Mouse (Mus musculus) spleen, postnatal 36 days (tissue): Measurements from ENCODE around the gene Adcy1.

Source experiments
- DNase-seq, 2 experiments: peaks; one replicate each; pipeline ENCODE4 v3.0.0; 2022; ENCODE audit warnings: low spot score in 2 of 2, mixed read lengths in 1 of 2

Gene Adcy1

DNA sequence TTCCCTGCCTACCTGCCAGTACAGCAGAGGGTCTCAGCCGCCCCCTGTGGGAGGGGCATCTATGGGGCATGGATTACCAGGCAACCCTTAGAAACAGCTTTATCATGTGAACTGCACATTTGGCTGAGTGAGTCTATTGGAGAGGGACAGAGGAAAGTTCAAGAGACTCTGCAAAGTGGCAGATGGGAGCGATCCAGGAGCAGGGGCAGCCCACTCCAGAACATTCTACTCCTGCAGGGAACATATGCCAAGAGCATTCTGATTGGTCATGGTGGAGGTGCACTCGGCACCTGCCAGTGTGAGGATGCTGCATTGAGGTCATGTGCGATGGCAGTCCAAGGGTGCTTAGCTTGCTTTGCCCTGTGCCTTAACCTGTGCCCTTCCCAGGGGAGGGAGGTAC, 6.5 kb downstream of the Adcy1 start:
- DNase-seq = no peak

DNA sequence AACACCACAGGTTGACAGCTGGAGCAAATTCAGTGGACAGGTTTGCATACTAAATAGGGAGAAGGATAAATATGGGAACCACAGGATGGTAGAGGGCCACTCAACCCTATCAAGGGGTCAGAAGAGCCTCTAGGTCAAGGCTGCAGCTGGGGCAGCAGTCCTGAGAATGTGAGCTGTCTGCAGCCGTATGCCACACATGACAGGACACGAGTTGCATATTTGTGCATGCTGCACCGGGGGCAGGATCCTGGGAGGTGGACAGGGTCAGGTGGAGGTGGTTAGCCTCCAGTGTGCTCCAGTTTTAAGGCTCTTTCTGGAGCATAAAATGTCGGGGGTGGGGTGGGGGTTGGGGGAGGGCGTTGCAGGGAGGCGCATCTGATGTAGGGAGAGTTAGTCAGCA, 8.3 kb downstream of the Adcy1 start:
- no peak for DNase-seq

DNA sequence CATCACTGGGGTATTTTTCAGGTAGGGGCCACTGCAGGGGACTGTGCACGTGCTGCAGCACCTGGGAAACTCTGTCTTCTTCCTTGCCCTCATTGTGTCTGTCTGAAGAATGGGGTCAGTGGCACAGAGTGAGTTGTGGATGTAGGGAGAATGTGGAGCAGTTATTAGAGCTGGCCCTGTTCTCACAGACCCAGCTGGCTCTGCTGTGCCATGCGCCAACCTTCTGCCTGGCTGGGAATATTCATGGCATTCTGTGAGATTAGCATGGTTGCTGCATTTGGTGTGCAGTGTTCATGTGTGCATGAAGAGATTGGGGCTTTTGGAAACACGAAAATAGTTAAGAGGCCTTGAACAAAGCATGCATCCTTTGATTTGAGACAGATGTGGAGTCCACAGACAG, 10.3 kb downstream of the Adcy1 start:
- DNase-seq = no peak

DNA sequence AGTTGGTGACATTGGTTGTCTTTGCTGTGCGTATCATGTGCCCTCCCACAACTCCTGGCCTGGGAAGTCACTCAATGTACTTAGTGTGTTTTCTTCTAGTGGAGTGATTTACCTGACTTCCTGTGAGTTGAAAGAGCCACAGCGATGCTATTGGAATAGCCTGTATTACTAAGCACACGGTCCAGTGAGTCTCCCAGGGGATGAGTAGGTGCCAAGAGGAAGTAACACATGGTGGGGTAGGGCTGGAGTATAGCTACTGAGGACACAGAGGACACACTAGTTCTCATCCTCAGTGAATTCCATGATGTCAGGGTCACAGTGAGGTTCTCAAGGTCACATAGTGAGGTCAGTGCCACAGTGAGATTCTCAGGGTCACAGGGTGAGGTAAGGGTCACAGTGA, 13.2 kb downstream of the Adcy1 start:
- no peak for DNase-seq

DNA sequence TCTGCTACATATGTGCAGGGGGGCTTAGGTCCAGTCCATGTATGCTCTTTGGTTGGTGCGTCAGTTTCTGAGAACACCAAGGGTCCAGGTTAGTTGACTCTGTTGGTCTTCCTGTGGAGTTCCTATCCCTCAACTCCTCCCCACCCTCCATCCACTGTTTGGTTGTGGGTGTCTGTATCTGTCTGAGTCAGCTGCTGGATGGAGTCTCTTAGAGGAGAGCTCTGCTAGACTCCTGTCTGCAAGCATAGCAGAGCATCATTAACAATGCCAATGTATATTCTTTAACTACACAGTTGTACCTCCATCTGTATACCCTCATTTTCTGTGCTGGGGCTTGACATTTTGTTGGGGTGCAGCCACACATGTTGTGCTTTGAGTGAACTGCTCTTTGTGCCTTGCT, 18.6 kb downstream of the Adcy1 start:
- no peak for DNase-seq

DNA sequence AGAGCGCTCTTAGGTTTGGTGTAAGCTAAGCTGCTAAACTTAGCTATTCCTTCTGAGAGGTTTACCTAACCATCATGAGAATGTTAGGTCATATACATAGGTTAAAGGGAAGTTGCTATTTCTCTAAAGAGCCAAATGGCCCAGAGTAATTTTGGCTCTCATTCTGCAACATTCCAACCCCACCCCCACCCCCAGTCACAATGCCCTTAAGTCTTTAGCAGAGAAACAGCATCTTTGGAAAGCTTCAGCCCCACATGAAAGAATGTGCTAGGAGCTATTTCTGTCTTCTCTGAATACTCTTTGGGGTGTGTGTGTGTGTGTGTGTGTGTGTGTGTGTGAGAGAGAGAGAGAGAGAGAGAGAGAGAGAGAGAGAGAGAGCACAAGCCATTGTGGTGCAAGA, 20.6 kb downstream of the Adcy1 start:
- no peak for DNase-seq

GRCm38 (mm10) chr11:7085184-7085583, 21.9 kb downstream of the Adcy1 start:
- no peak for DNase-seq

DNA sequence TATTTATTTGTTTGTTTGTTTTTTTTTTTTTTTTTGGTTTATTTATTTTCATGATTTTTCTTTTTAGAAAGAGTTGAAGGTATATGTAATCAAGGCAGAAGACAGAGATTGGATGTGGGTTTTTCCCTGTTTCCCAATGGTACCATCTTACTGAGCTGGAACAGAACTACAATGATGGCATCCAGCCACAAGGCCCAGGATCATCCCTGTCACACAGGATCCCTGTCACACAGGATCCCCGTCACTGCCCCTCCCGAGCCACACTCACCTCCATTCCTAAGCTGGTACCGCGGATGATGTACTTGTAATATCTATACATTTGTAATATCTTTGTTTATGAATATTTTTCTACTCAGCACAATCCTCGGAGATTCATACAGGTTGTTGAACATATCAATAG, 27.8 kb downstream of the Adcy1 start:
- DNase-seq = no peak

DNA sequence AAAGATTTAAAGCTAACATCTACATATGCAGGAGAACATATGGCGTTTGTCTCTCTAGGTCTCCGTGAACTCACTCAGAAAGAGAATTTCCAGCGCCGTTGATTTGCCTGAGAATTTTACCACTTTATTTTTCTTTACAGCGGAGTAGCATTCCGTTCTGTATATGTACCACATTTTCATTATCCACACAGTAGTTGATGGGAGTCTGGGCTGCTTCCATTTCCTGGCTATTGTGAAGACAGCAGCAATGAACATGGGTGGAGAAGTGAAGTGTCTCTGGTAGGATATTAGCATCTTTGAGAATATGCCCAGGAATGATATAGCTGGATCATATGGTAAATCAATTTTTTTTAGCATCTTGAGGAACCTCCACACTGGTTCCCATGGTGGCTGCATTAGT, 31.6 kb downstream of the Adcy1 start:
- DNase-seq = no peak

GRCm38 (mm10) chr11:7101674-7102073, 38.4 kb downstream of the Adcy1 start:
- DNase-seq = no peak

DNA sequence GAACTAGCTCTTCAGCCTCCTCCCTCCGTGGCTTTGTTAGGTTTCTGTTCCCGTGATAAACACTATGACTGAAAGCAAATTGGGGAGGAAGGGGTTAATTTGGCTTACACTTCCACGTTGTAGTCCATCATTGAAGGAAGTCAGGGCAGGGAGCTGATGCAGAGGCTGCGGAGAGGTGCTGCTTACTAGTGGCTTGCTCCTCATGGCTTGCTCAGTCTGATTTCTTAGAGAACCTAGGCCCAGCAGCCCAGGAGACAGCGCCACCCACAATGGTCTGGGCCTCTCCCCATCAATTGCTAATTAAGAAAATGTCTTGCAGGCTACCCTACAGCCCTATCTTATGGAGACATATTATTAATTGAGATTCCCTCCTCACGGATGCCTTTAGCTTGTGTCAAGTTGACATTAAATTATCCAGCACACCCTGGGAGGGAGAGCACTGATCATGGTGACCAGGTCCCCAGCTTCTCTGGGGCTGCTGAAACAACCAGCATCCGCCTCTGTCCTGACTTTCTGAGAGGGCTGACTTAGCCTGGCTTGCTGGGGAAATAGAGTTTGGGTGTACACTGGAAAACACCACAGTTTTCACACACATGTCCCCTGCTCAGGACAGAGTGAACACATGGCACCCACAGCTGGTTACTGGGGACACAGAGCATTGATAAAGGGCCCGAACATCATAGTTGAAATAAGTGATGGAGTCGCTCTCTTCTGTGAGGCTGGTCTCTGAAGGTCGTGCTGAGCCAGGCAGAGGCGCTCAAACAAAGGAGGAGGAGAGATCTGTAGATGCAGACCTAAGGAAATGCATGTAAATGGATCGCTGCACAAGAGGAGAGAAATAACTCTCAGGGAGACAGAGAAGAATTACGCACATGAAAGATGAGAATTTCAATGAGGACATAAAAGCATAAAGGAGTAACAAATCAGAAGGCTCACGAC, 39.2 kb downstream of the Adcy1 start:
- DNase-seq = no peak

- DNase-seq = no peak
Measured at GRCm38 (mm10) chr11:7105337-7105736, 42.0 kb downstream of the Adcy1 start.

GRCm38 (mm10) chr11:7109131-7109530, 45.8 kb downstream of the Adcy1 start:
- no peak for DNase-seq

DNA sequence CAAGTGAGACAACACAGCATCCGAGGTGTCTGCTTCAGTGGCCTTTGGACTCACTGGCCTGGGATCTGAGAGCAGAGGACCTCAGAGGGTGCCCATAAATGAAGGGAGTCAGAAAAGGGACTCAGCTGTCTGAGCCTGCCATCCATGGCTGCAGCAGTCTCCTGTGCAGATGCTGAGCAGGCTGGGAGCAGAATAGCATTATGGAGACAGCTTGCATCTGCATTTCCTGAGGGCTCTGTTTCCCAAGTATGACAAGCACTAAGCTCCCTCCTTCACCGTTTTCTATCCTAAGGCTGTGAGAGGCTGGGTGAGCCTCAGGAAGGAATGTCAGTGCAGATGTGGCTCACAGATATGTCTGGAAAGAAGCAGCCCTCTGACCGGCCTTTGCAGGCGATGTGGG, 49.8 kb downstream of the Adcy1 start:
- DNase-seq = no peak

DNA sequence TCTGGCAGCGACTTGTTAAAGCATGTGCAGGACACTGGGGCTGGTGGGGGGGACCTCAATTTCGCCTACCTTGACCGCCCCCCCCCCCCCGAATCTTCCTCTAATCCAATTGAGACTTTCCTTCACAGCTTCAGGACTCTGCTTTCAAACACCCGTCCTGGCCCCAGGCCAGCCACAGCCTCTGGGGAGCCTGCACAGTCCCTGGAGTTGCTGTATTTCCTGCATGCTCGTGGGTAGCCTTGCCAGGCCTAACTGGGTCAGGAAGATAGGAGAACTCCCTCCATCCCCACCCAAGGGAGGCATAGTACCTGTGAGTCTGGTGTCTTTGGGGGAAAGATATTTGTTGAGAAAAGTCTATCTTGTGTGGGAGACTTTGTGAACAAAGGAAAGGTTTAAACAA, 50.4 kb downstream of the Adcy1 start:
- DNase-seq = no peak

DNA sequence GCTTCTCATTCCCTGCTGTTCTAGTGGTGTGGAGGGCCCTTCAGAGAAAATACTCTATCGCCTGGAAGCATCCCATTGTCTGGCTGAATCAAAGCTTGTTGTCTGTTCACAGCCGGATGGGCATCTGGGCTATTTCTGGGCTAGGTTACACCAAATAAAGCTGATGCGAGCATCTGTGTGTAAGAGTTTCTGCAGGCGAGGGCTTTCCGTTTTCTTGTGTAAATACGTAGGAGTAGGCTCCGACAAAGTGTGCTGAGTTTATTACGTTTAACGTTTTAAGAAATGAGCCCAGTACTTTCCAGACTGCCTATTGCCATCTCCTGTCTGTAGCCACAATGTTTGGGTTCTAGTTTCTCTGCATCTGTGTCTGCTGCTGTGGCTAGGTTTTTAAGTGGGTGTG, 51.0 kb downstream of the Adcy1 start:
- no peak for DNase-seq

- DNase-seq = no peak
Measured at GRCm38 (mm10) chr11:7116647-7117046, 53.4 kb downstream of the Adcy1 start.

GRCm38 (mm10) chr11:7129319-7130051, 66.2 kb downstream of the Adcy1 start:
- DNase-seq = no peak

DNA sequence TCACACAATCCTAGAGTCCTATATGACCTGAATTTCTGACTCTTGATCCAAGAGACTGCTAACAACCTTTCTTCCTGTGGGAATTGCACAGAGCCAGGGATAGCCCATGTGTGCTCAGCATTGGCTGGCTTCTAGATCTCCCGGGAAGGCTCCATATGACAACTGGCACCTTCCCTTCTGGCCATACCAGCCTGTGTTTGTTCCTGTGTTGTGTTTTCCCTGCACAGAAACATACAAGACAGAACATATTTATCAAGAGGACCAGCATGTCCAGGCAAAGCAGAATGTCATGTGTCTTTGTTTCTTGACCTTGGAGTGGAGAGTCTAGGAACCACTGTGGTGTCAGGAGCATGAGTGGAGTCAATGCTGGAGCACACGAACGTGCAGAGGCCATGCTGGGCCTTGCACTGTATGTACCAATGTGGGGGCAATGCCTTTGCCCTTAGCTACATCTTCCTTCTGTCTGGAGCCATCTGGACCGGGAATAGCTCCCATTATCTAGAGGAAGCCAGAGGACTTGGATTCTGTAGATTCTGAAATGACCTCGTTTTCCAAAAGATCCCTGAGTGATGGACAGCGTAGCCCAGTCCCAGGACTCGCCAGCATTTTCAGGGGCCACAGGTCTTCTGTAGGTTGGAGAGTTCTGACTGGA, 69.6 kb downstream of the Adcy1 start:
- DNase-seq = no peak

DNA sequence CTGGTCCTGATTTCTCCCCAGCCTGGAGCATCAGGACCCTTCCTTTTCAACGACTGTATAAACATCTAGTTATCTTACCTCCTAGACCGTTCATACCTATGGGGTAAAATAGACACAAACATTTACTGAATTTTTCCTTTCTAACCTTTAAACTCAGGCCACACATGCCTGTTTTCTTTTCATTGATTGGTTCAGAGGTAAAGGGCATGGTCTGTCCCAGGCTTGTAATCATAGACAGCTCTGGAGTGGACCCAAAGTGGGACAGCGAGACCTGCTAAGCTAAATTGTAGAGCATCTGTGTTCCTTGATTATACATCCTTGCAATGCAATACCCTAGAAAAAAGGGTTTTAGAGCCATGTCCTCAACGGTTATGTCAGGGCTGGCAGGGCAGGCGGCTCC, 70.4 kb downstream of the Adcy1 start:
- DNase-seq = no peak

- DNase-seq = no peak
Measured at GRCm38 (mm10) chr11:7134319-7134718, 71.0 kb downstream of the Adcy1 start.

GRCm38 (mm10) chr11:7135301-7135700, 72.0 kb downstream of the Adcy1 start:
- DNase-seq = no peak

DNA sequence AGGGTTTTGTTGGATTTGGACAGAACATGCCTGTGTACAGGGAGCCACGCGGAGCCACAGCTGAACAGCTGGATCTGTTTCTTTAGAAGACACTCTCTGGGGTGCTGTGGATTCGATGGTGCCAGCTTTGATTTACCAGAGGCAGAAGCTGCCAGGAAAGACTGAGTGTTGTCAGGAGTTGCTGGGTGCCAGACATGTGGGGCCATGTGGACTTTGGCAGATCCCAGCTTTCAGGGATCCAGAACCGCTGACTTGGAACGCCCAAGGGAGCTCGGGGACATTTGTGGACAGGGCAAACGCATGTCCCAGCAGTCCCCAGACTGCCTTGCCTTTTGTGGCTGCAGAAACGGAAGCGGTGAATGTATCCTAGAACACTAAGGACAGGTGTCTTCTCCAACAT, 72.5 kb downstream of the Adcy1 start:
- no peak for DNase-seq
